Mouse (Mus musculus) adrenal gland, adult 2 months (tissue): Measurements from ENCODE around the gene Foxn4. TPM values are rescaled to one million over a fixed set of nuclear protein-coding genes. Genes with fewer than 3 reads are reported as not detected.

Experiments used
- DNase-seq: peaks from one replicate; pipeline ENCODE4 v3.0.0; 2021
- long read RNA-seq: library from polyadenylated mRNA; stranded (forward); transcript quantifications from one replicate; pipeline ENCODE4 v2.0.0, GENCODE M21; 2021
- polyA plus RNA-seq: library from polyadenylated mRNA; depleted of rRNA; stranded (reverse); fragments of >200 nt; gene quantifications from 2 replicates; pipeline ENCODE4 v1.2.3, GENCODE M21; 2012; rRNA removed
- total RNA-seq, 2 experiments: library from RNA; stranded (reverse); gene quantifications; 2 replicates each; pipeline ENCODE4 v1.2.3; 2021

The Foxn4 gene
- total RNA-seq (not detected), polyA plus RNA-seq (not detected in 2 replicates)
- long read RNA-seq = 0 reads

DNA sequence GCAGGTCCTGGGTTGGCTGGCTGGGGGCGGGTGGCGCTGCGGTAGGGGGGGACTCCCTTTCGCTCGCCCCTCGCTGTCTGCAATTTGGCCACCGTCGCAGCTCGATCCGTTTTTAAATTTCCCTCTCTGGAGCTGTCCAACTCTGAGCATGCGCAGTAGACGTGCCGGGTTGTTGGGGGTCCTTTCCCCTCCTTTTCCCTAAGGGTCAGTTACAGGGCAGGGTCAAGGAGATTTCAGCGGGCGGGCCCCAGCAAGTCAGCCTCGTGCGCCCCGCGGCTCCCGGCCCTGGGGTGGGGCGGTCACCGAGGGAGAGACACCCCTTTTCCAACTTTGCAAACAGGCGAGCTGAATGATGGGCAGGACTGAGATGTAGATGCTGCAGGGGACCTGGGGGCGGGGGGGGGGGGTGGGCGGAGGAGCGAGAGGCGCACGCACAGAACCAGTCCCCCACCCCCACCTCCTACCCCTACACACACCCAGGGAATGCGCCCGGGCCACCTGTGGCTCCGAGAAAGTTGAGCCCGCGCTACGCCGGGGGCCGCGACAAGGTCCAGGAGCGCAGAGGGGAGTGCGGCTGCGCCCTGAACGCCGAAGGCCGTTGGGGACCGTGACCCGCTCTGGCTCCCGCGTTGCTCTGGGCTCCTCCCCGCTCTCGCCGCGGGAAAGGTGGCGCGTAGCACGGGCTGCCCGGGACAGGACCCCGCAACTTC, at the start of gene Foxn4:
TSS of gene Foxn4 (minus strand) at position 115 of the 710 bp plus-strand sequence.
- no peak for DNase-seq

DNA sequence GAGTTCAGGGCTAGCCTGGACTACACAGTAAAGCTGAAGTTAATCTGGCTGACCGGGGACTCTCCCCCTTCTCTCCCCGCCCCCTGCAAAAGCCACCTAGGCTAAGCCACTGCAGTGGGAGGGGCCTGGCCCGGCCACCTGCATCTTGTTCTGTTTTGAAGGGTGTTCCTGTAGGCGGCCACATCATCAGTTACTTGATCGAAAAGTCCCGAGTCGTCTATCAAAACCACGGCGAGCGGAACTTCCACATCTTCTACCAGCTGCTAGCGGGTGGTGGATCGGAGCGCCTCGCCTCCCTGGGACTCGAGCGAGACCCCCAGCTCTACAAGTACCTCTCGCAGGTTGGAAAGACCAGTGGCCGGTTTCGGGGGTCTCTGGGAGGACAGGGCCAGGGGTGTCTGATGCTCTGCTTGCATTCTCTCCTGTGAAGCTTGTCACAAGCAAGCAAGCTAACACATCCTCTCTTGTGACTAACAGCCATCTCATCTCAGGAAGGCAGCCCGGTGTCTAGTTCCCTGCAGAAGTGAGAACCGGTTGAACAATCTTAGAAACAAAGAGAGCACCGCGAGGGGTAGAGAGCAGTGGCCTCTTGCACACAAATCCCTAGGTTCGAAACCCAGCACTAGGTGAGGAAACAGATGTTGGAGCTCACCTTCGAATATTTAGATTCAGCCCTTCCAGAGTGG, 49.6 kb upstream of the Foxn4 start:
- no peak for DNase-seq

DNA sequence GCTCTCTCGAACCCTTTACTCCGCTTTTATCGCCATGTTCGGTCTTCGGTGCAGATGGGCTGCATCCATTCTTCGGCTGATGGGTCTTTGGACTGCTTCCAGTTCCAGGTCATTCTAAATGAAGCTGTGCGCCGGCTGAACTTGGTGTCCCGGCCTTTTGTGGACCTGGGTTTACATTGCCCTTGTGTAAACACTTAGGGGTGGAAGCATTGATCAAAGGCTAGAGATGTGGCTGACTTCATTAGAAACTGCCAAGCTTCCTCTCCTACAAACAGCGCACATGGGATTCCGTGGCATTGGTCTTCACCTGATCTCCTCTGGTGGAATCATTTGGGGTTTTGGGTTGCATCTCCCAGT, 36.1 kb upstream of the Foxn4 start:
- no peak for DNase-seq

DNA sequence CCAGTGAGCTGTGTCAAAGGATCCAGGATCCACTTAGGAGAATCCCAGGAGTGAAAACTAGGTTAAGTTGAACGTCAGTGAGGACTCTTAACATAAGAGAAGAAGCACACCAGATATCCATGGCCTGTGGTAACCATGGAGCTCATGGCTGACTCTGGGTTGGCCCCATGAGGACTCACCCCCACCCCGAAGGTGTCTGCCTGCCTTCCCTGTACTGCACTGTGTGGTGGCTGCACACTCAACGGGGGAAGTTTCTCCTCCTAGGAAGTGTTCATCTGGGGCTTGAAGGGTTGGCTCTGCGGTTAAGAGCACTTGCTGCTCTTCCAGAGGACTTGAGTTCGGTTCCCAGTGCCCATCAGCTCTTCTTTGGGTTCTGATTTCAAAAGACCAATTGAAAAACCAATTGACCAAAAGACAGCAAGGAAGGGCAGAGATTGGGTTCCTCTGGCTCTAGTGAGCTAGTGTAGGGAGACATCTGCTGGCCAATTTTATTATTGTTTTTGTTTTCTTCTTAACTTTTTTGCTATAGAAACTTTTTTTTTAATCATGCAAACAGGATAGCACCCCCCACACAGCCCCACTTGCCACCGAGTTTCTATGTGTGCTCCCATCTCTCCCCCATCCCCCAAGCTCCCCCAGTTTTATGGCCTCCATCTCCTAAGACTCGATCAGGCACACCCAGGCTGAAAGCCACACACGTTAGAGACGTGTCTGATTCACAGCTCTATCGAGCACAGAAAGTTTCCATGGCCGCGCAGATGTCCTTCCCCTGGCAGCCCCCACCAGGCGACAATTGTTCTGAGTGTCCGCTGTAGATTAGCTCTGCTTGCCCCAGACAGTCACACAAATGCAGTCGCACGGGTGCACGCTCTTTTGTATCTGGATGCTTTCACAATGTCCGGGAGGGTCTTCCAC, 35.4 kb upstream of the Foxn4 start:
- DNase-seq = no peak

DNA sequence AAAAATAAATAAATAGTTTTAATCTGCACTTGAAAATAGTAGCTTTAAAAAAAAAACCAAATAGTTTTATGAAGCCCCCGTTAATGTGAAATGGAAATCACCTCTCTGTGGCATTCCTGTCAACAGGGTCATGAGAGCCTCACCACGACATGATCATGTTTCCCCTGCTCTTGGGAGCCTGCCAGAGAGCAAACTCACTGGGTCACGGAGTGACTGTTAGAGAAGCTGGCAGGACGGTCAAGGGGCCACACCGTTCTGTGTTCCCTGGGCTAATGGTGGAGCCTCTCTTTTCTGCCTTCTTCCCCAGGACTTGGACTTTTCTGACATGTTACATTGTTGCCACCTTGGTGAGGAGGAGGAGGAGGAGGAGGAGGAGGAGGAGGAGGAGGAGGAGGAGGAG, 32.9 kb upstream of the Foxn4 start:
- no peak for DNase-seq

DNA sequence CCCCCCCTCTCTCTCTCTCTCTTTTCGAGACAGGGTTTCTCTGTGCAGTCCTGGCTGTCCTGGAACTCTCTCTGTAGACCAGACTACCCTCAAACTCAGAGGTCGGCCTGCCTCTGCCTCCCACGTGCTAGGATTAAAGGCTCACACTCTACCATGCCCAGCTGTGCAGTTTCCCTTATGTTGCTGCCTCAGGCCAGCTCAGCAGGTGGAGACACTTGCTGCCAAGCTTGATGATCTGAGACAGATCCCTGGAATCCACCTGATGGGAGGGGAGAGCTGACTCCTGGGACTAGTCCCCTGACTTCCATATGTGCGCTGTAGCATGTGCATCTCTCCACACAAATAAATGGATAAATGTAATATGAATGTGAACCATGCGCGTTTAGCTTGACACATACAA, 29.6 kb upstream of the Foxn4 start:
- no peak for DNase-seq

DNA sequence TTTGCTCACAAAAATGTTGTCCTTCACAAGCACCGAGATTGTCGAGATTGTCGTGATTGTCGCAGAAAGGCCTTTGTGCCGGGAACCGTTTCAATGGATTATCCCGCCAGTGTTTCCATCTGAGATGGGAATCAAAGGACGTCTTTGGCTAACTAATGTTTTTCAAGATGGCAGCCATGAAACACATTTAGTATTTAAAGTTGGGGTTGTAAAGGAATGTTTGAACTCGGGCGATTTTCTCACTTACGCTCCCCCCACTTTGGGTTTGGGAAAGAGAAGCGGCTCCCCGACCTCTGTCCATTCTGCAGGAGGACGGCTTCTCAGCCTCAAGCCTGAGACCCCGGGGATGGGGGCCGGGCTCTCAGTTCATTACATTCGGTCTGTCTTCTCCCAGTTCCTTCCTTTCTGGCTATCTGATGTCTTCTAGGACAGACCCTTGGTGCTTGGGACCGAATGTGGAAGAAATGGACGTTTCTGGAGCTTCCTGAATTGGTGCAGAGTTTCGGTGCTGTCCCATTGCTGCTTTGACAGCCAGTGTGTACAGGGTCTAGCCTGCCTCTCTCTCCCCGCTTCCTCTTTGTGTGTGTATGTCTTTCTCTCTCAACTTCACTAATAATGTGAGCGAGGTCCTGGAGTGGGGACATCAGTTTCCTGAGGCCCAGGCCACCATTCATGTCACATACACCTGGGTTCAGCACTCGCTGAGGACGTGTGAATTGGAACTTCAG, 26.4 kb upstream of the Foxn4 start:
- DNase-seq = no peak

DNA sequence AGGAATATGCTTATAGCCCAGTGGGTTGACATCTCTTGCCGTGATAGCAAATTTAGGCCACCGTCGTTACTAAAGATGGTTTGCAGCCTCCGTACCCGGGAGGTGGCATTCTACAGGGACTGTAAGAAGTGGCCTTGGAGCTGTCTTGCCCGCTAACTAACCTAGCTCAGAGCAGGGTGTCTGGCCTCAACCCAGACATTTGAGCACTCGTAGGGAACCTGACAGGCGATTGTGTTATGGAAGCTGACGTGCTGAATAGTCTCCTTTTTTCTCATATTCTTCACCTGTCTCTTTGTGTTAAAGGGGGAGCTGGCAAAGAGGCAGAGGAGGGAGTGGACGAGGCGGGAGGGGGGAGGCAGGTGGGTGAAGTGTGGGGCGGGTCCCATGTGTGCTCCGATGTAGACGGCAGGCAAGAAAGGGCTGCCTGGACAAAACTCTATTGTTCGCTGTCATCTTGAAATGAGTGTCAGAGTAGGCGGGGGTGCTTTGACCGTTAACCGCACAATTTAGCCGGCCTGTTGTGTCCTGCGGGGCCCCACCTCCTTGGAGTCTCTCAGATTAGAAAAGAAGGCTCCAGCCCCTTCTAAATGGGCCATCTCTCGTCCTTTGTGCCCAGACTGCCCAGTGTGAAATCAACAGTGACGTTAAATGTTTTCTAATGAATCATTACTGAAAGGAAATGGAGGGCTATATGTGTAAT, 25.7 kb upstream of the Foxn4 start:
- no peak for DNase-seq

DNA sequence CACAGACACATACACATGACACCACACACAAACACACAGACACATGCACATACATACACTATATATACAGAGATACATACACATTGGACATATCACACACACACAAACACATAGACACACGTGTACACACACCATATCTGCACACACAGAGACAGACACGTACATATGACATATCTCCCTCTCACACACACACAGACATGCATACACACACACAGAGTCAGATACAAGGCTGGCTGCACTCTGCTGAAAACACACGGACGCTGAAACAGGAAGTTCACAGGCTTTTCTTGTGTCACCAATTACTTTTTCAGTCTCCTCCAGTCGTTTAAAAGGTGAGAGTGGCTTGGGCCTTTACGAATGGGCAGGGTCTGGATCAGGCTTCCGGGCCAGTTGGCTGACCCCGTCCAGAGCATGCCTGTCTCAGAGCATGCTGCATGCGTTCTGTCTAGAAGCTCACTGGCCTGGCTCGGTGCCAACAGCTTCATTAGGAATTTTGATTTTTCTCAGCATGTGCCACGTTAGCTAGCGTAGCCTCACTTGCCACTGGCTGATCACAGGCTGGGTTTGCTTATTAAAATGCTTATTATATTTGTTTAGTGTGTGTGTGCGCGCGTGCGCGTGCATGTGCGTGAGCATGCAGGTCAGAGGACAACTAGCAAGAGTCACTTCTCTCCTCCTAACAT, 24.7 kb upstream of the Foxn4 start:
- DNase-seq = peak; percentile 4

DNA sequence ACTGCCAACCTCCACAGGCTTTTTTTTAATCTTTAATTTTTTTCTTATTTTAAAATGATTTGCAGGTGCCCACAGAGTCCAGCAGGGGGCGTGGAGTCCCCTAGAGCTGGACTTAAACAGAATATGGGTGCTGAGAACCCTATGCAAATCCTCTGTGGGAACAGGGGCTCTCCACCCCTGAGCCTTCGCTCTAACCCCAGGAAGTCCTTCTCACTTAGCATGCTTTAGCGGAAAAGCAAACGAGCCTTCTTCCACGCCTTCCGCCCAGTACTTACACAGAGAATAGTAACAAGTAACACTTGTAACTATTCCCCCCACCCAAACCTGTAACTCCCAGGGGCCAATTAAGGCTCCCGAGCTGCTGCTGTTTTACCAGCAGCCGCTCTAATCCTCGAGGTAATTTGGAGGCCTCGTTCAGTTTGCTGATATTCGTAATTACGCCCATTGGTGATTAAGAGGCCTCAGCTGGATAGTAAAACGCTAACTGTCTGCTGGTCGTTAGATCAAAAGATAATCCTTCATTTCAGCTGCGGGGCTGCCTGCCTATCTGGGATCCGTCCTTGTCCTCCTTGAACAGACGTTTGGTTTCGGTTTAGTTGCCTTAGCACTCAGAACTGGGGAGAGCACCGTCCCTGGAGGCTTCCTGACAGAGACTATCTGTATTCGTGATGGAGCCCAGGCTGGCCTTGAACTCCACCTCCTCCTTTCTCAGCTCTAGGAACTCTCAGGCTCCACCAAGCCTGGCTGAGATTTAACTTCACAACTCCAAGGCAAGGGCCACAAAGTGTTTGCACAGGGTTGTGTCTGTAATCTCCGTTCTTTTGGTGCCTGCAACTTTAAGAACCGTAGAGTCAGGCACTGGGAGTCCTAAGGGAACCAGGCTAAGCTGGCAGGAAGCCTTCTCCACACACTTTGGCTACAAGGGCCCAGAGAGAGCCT, 23.4 kb upstream of the Foxn4 start:
- DNase-seq = peak; percentile 61

DNA sequence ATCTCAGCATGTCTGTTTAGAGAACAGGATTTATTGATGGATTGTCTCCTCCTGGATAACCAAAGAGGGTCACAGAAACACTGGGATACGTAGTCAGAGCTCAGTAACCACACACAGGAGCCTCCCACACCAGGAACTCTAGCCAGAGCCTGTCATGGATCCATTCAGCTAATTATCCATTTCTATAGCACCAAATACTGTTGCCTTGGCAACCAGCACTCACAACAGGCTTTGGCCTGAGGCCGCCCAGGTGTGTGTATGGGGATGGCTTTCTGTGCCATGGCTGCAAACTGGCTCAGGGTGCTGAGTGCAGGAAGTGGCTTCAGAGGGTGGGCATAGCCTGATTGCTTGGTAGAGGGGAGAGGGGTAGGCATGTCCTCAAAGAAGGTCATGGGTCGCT, 16.4 kb upstream of the Foxn4 start:
- no peak for DNase-seq

DNA sequence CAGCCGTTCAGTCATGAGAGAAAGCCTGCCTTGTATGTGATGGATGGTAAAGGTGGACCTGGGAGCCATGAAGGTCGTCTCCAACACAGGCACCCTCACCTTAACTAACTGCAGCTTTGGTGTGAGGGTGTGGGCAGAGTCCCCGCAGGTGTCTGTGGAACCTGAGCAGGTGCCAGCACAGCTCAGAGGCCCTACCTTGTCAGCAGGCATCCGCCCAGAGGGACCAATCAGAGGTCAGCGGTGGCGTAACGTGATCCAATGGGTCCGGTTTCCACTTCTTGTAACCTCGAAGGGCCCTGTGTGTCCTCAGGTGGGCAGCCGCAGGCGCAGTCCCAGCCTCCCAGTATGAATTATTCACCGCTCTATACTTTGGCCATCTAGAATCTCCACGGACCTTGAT, 15.3 kb upstream of the Foxn4 start, which contains the start of gene Myo1h:
TSS of gene Myo1h (plus strand) at position 293 of the 400 bp plus-strand sequence.
- no peak for DNase-seq

DNA sequence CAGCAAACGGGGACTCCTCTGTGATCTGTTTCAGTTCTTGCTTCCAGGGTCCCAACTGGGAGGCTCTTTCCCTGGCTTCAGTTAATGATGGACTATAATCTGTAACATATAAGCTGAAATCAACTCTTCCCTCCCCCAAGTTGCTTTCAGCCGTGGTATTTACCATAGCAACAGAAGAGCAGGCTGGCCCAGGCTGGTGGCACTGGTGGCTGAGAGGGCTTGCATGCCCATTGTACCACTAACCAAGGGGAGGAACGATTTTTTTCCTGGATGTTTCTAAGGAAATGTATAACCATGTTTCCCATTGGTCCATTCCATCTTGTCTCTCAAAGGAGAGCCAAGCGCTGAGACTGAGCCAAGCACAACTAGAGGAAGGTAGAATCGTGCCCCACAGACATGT, 14.8 kb upstream of the Foxn4 start:
- DNase-seq = no peak

DNA sequence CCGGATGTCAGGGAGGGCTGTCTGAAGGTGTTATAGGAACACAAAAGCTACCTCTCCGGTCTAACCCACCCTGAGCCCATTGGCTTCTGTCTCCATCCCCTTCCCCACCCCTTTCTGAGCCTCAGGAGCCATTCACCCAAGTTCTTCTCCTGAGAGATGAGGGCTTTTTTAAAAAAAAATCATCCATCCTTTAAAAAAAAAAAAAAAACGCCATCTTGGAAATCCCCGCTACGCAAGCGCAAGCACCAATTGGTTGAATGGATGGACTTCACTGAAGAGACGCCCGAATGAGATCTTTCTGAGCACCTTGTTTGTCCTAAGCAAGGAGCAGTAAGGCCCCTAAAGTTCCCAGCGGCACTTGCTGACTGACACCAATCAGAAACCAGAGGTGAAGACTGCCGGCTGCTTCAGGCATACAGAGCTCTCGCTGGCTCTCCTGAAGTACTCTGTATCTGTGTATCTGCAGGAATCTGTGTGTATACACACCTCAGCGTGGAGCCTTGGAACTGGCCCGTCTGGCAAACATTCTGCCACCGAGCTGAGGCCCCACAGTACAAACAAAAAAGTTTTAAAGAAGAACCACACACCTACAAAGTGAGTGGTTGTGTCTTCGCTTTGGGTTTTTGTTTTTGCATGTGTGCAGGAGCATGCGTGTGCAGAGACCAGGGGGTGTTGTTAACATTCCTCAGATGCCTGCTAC, 13.4 kb upstream of the Foxn4 start:
- no peak for DNase-seq

DNA sequence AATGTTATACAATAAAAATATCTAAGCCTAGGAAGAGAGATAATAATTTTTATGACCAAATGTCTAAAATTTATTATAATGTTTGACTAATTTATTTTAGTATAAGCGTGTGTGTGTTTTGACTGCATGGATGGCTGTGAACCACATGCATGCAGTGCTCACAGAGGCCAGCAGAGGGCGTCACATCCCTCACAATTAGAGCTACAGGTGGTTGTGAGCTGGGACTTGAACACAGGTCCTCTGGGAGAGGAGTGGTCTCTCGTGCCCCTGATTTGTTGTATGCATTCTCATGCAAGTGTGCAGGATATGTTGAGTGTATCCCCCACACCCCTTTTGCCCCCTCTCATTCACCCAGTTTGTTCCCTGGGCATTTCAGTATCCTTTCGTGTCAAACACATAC, 12.5 kb upstream of the Foxn4 start:
- DNase-seq = no peak

DNA sequence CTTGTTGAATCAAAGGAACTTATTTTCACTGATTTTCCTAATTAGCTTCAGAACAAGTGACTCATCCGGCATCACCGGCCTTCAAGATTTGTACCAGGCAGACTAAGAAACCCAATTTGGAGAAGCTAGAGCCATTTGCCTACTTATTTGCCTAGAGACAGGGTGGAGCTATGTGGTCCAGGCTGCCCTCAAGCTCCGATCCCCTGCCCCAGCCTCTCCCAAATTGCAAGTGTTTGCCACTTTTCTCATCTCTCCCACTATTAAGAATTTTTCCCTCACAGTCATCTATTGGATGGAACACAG, 11.7 kb upstream of the Foxn4 start:
- DNase-seq = no peak

DNA sequence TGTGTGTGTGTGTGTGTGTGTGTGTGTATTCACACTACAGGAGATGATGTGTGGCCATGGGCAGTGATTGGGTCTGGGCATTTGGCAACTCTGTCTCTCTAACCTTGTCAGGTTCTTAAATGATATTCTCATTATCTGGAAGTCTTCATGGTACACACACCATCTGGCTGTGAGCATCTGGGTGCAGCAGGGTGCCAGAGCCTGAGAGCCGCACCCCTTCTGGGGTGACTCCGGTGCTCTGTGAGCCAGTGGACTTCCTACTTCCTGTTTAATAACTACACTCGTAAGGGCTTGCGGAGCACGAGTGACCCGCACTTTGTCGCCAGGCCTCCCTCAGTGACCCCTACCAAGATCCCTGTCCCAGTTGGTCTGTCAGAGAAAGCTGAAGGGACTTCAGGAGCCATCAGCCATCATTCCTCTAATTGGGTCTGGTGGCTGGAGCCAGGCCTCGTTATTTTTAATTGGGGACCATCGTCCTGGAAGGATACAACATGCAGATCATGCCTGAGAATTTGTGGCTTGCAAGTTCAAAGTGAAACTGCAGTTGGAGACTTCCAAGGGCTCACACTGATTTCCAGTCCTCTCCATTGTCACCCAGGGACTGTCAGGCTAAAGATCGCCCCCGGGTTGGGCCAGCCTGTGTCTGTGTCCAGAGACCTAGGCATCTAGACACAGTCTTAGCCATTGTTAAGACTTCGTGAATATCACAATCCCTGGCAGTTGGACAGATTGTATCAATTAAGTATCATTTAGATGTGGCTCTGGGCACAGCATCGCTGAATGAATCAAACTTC, 11.2 kb upstream of the Foxn4 start:
- no peak for DNase-seq

DNA sequence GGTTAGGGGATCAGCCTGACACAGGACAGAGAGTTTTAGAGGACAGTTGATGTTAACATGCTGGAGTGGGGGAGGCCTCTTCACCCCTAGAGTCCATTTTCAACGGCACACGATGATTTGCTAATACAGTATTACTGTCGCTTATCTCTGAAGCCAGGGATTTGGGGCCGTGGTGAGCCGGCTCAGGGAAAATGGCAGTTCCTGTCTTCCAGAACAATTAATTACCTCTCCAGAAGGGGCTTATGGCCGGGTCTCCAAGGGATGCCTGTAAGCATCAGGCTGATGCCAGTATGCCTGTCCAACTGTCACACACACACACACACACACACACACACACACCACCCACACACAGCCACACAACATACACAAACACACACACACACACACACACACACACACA, 8.7 kb upstream of the Foxn4 start:
- no peak for DNase-seq
